In the genomic region with DNA sequence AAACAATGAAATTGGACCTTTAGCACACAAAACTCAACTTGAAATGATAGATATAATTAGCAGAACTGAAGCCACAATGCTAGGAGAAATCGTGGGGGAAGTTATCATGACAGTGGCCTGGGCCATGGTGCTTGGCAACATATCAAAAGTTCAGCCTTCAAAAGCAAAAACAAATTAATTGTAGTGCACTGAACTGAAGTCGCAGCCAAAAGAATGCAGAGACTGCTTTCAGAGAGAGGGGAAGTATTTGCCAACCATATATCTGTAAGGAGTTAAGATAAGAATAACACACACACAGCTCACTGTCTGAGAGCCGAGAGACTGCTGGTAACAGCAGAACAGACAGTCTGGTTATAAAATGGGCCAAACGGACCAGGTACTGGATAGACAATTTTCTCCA, we compare ENCODE assay signal across 22 mouse cellular contexts. TPM values are rescaled to one million over a fixed set of nuclear protein-coding genes. Genes with fewer than 3 reads are reported as not detected.
A peak's percentile ranks its signal among the peaks of the same experiment; 100 is the strongest.
DNase-seq lines count a peak whose midpoint lies in the region; ATAC-seq and TF ChIP-seq lines count a peak whose summit lies in the region.
"Had no signal": no experiment of that assay in that cellular context is flagged by ENCODE, and none has a peak within 500 bp of the region (broad histone marks: within the 10 kb centered on the region; RNA-seq: fewer than 3 reads in every experiment).

No protein-coding gene starts in this region.

- no peak for ATAC-seq in hindbrain, postnatal 0 days
- ATAC-seq: midbrain, embryonic 16.5 days had no signal

- H3K4me1 ChIP-seq in hindbrain, postnatal 0 days (ENCODE audit: insufficient read depth, low read length), result 0 out of 2 replicates have a peak, but pooled peaks cover 5% of the 10 kb centered on the region
- H3K4me1 ChIP-seq in hindbrain, embryonic 10.5 days (replicated peaks), result no peaks in the 10 kb centered on the region
- H3K4me1 ChIP-seq: hindbrain, embryonic 12.5 days; liver, embryonic 13.5 days; midbrain, embryonic 10.5 days had no signal

- H3K9me3 ChIP-seq in hindbrain, postnatal 0 days (ENCODE audit: low read length), result no peaks in the 10 kb centered on the region
- H3K9me3 ChIP-seq in hindbrain, embryonic 10.5 days, result no peaks in the 10 kb centered on the region
- H3K9me3 ChIP-seq: hindbrain, embryonic 12.5 days; liver, embryonic 13.5 days; midbrain, embryonic 10.5 days; neural tube, embryonic 13.5 days had no signal

- no peaks in the 10 kb centered on the region for H3K36me3 ChIP-seq in hindbrain, postnatal 0 days (ENCODE audit: insufficient read depth, low read length)
- H3K36me3 ChIP-seq in hindbrain, embryonic 10.5 days, result no peaks in the 10 kb centered on the region
- H3K36me3 ChIP-seq: hindbrain, embryonic 12.5 days; liver, embryonic 13.5 days; midbrain, embryonic 10.5 days; neural tube, embryonic 13.5 days had no signal

- H3K27me3 ChIP-seq in hindbrain, postnatal 0 days (ENCODE audit: insufficient read depth, low read length), result no peaks in the 10 kb centered on the region
- H3K27me3 ChIP-seq in hindbrain, embryonic 10.5 days (ENCODE audit: insufficient read depth, poor library complexity, severe bottlenecking), result no peaks in the 10 kb centered on the region
- H3K27me3 ChIP-seq: hindbrain, embryonic 12.5 days; liver, embryonic 13.5 days; neural tube, embryonic 13.5 days had no signal

- WGBS in hindbrain, postnatal 0 days, result 46% methylated on average over 4 of the region's 4 CpGs
- 85% methylated on average over 4 of the region's 4 CpGs for WGBS in hindbrain, embryonic 10.5 days

- H3K27ac ChIP-seq in hindbrain, postnatal 0 days, result no peak overlapping the region
- H3K27ac ChIP-seq in hindbrain, embryonic 10.5 days, result no peak overlapping the region
- H3K27ac ChIP-seq: hindbrain, embryonic 12.5 days; left cerebral cortex, adult 2 months; liver, embryonic 13.5 days; midbrain, embryonic 10.5 days; neural tube, embryonic 13.5 days had no signal

- peak; percentile 19 to 66 for DNase-seq in adrenal gland, adult (ENCODE audit: inconsistent age in 2 of 2, low spot score in 1 of 2)
- DNase-seq in adrenal gland, adult 8-10 months, result no peak
- peak; percentile 44 for DNase-seq in heart, adult 11 months
- DNase-seq in heart, postnatal 25 days (ENCODE audit: low spot score), result no peak
- peak; percentile 2 for DNase-seq in hindbrain, postnatal 0 days (ENCODE audit: low spot score)
- DNase-seq in hindbrain, embryonic 10.5 days (ENCODE audit: low spot score), result no peak
- peak; percentile 10 for DNase-seq in lung, postnatal 25 days (ENCODE audit: low spot score)
- DNase-seq in lung, postnatal 10 days, result no peak
- DNase-seq: cerebellum, adult 11 months; cerebellum, adult 9-11 months; gastrocnemius, postnatal 36 days; kidney, adult 11 months; liver, embryonic 13.5 days; thymus, adult 18-20 months; thymus, postnatal 36 days had no signal

- H3K9ac ChIP-seq in hindbrain, postnatal 0 days (replicated peaks; ENCODE audit: low read length), result no peak overlapping the region
- H3K9ac ChIP-seq: hindbrain, embryonic 12.5 days; liver, embryonic 13.5 days; neural tube, embryonic 13.5 days had no signal

- no peak overlapping the region for H3K4me3 ChIP-seq in hindbrain, postnatal 0 days (ENCODE audit: low read length)
- H3K4me3 ChIP-seq in hindbrain, embryonic 10.5 days, result no peak overlapping the region
- H3K4me3 ChIP-seq: hindbrain, embryonic 12.5 days; left cerebral cortex, adult 2 months; liver, embryonic 13.5 days; midbrain, embryonic 10.5 days; myocyte; neural tube, embryonic 13.5 days had no signal

- no peak overlapping the region for H3K4me2 ChIP-seq in hindbrain, postnatal 0 days (ENCODE audit: low read depth, low read length)
- H3K4me2 ChIP-seq: hindbrain, embryonic 12.5 days; liver, embryonic 13.5 days; neural tube, embryonic 13.5 days had no signal

- intact Hi-C loops in heart, postnatal 25 days (cut with DNase I), result no loop called here

- TF ChIP-seq CTCF in hindbrain, postnatal 0 days (IDR thresholded peaks at IDR 0.05; ENCODE audit: low read depth), result no peak

RNA-seq across cellular contexts. Expression of gene Col6a6, which starts 33.0 kb away (rescaled TPM):
- 1 to 10 TPM in 3 of 4 experiments, under 1 TPM in 1; 0.80 to 2.6 (median 1.6) TPM for total RNA-seq in adrenal gland, adult 8-10 months (2022)
- total RNA-seq in heart, postnatal 25 days (2021), result 1 to 10 TPM; 4.5 to 4.6 TPM
- 0.31 and 0.54 TPM in 2 replicates for total RNA-seq in hindbrain, postnatal 0 days (2014; rRNA removed)
- polyA plus RNA-seq in hindbrain, postnatal 0 days (2015; fragmentation: Nextera tagmentation; extraction: Ambion mirVana), result 0.23 and 0.24 TPM in 2 replicates
- polyA plus RNA-seq in hindbrain, embryonic 10.5 days (2016; fragmentation: Nextera tagmentation; extraction: Ambion mirVana), result 0.02 and 0.09 TPM in 2 replicates
- polyA plus RNA-seq: forebrain, embryonic 11.5 days had no signal

Comparison
In these comparisons a context has a peak if more than half of its experiments do, and no peak if none do; other contexts are left out.
1. DNase-seq: peak in adrenal gland, adult (2 of 2), heart, adult 11 months (single experiment), hindbrain, postnatal 0 days (single experiment) and lung, postnatal 25 days (single experiment); none in adrenal gland, adult 8-10 months (single experiment), heart, postnatal 25 days (single experiment), hindbrain, embryonic 10.5 days (single experiment) and lung, postnatal 10 days (single experiment).